Mouse (Mus musculus): Measurements from ENCODE around the gene Cd4. TPM values are rescaled to one million over a fixed set of nuclear protein-coding genes. Genes with fewer than 3 reads are reported as not detected.

The Cd4 gene
- polyA plus RNA-seq, 1 experiment: 5.8 TPM

DNA sequence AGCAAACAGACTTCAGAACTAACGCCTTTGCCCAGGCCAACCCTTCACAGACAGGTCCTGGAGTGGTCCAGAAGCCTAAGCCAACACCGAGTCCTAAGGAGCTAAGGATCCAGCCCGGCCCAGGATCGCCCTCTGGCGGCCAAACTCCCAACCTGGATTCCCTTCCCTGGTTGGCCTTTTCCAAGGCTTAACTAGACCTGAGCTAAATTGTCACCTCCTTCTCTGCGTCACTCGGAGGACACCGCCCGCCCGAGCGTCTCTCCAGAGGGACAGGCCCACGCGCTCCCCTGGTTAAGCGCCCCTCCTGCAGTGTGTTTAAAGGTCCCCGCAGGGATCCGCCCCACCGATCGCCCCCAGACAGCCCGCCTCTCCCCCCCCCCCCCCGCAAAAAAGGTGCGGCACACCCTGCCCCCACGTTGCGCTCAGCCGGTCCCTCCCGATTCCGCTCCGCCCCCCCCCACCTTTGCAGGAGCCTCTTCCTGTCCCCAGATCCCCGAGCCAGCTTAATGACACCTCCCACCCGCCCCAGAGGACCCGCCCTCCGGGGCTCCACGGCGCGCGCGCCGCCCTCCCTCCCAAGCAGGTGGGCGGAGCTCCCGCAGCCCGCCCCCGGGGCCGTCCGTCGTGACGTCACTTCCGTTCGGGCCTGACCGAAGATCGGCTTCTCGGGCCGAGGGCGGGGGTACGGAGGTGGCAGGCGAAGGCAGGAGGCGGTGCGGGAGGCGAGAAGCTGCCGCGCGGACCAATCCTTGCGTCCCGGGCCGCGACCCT, 42.9 kb upstream of the Cd4 start, which contains the start of gene Mlf2:
Mlf2 (plus strand) TSS at position 633 of the 771 bp plus-strand sequence.
- WGBS: 0% methylated on average over 60 of the region's 64 CpGs

DNA sequence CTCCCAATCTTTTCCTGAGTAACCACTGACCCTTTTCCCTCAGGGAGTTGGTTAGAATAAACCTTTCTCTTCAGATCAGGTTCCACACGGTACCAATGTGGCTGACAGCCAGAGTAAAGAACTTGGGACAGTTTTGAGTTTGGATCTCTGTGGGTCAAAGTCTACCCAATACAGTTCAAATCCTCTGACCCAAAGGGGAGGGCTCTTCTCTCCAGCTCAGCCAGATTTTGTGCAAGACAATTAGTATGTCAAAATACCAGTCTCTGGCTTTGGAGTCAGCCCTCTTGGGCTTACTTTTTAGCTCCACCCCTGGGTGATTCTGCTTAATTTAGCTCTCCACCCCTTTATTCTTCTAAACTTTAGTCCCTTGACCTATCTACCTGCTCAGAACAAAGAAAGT, 42.2 kb upstream of the Cd4 start:
- WGBS: 26% methylated on average over 1 of the region's 1 CpGs
- H3K4me3 ChIP-seq (ENCODE audit: low read depth, low read length): no peak overlapping the region

More for the DNA sequence above, 42.9 kb upstream of the Cd4 start, which contains the start of gene Mlf2:
- Histone ChIP-seq H3K27ac (ENCODE audit: insufficient read depth, low read depth, low read length) (peak within 1 kb of the TSS; percentile 74), H3K4me1 (ENCODE audit: control insufficient read depth, insufficient read depth, insufficient read length, low read length) (peaks cover 21% of the 10 kb centered on the region), H3K27me3 (ENCODE audit: control insufficient read depth, insufficient read depth, low read length) (no peaks in the 10 kb centered on the region), H3K4me3 (ENCODE audit: low read depth, low read length) (peak within 1 kb of the TSS; percentile 81), H3K36me3 (ENCODE audit: control insufficient read depth, insufficient read depth, low read length) (peaks cover 24% of the 10 kb centered on the region)
- peak; percentile 90 for TF ChIP-seq POLR2A (IDR thresholded peaks at IDR 0.05; ENCODE audit: low read depth, low read length)
- peak; percentile 99 for TF ChIP-seq CTCF (IDR thresholded peaks at IDR 0.05; ENCODE audit: extremely low read depth, insufficient read length, insufficient replicate concordance, low read depth, low read length)

DNA sequence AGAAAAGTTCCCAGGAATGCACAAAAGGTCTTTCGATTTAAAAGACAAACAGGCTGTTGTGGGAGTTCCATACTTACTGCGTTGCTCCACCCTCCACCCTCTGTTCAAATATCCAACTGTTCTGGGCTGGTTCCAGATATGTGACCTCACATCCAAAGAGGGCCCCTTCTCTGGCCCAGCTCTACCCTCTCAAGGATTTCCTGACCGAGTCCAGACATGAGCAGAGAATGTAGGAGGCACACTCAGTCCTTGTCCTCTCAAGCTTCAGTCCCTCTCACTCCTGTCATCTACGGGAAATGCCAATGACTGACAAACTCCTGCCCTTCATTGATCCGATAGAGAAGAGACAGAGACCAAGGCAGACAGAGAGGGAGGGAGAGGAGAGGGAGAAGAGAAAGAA, 37.9 kb upstream of the Cd4 start:
- peaks cover 8% of the 10 kb centered on the region for H3K4me1 ChIP-seq (ENCODE audit: control insufficient read depth, insufficient read depth, insufficient read length, low read length)
- WGBS: 6% methylated on average over 5 of the region's 5 CpGs
- TF ChIP-seq POLR2A (IDR thresholded peaks at IDR 0.05; ENCODE audit: low read depth, low read length) (no peak), CTCF (IDR thresholded peaks at IDR 0.05; ENCODE audit: extremely low read depth, insufficient read length, insufficient replicate concordance, low read depth, low read length) (no peak)
- H3K27me3 ChIP-seq (ENCODE audit: control insufficient read depth, insufficient read depth, low read length): no peaks in the 10 kb centered on the region
- no peaks in the 10 kb centered on the region for H3K36me3 ChIP-seq (ENCODE audit: control insufficient read depth, insufficient read depth, low read length)
- peak overlapping the region; percentile 48 for H3K27ac ChIP-seq (ENCODE audit: insufficient read depth, low read depth, low read length)
- H3K4me3 ChIP-seq (ENCODE audit: low read depth, low read length): peak overlapping the region; percentile 28; the same call in 1 of the 2 replicates

More for the DNA sequence above, 42.2 kb upstream of the Cd4 start:
- Histone ChIP-seq H3K36me3 (ENCODE audit: control insufficient read depth, insufficient read depth, low read length) (peaks cover 18% of the 10 kb centered on the region), H3K27ac (ENCODE audit: insufficient read depth, low read depth, low read length) (peak overlapping the region; percentile 74), H3K4me1 (ENCODE audit: control insufficient read depth, insufficient read depth, insufficient read length, low read length) (peaks cover 21% of the 10 kb centered on the region), H3K27me3 (ENCODE audit: control insufficient read depth, insufficient read depth, low read length) (no peaks in the 10 kb centered on the region)
- TF ChIP-seq CTCF (IDR thresholded peaks at IDR 0.05; ENCODE audit: extremely low read depth, insufficient read length, insufficient replicate concordance, low read depth, low read length) (no peak), POLR2A (IDR thresholded peaks at IDR 0.05; ENCODE audit: low read depth, low read length) (no peak)

DNA sequence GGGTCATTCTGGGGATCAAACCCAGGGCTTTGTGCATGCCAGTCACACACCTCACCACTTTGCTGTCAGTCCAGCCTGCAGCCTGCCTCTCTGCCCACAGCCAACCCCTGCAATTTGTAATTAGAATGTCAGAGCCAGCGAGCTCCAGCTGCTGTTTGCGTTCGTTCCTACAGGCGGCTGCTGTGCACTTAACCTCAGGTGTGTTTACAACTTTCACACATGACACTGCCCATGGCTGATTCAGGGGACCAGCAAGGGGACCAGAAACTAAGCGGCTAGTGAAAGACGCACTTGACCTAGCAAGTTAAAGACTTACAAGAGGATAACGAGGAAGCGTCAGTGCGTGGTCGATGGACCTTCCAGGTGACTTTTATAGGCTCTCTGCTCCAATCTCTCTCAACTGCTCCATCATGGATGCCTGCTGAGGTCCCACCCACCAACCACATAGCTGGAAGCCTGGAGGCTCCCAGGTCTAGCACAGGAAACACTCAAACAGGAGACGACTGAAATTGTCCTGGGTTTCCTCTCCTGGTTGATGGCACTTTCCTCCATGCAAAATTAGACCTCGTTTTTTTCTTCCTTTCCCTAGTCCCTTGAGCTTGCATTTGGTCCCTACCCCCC, 37.3 kb upstream of the Cd4 start:
- no peaks in the 10 kb centered on the region for H3K36me3 ChIP-seq (ENCODE audit: control insufficient read depth, insufficient read depth, low read length)
- WGBS: 17% methylated on average over 12 of the region's 12 CpGs
- H3K4me1 ChIP-seq (ENCODE audit: control insufficient read depth, insufficient read depth, insufficient read length, low read length): peaks cover 10% of the 10 kb centered on the region
- H3K27me3 ChIP-seq (ENCODE audit: control insufficient read depth, insufficient read depth, low read length): no peaks in the 10 kb centered on the region
- H3K4me3 ChIP-seq (ENCODE audit: low read depth, low read length): peak overlapping the region; percentile 28; the same call in 1 of the 2 replicates
- H3K27ac ChIP-seq (ENCODE audit: insufficient read depth, low read depth, low read length): peak overlapping the region; percentile 27; the same call in 1 of the 2 replicates
- TF ChIP-seq POLR2A (IDR thresholded peaks at IDR 0.05; ENCODE audit: low read depth, low read length) (no peak), CTCF (IDR thresholded peaks at IDR 0.05; ENCODE audit: extremely low read depth, insufficient read length, insufficient replicate concordance, low read depth, low read length) (peak; percentile 16; the same call in 1 of the 2 replicates)

DNA sequence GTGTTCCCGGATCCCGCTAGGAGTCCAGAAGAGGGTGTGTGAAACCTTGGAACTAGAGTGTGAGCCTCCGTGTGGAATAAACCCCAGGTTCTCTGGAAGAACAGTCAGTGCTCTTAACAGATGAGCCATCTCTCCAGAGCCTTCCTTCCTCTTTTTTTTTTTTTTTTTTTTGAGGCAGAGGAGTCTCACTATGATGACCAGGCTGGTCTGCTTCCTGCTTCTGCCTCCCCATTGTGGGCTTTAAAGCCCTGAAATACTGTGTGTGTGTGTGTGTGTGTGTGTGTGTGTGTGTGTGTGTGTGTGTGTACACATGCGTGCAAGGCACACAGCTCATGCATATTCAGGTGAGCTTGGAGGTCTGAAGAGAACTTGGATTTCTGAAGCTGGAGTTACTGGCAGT, 33.5 kb upstream of the Cd4 start:
- Histone ChIP-seq H3K36me3 (ENCODE audit: control insufficient read depth, insufficient read depth, low read length) (no peaks in the 10 kb centered on the region), H3K4me3 (ENCODE audit: low read depth, low read length) (no peak overlapping the region), H3K4me1 (ENCODE audit: control insufficient read depth, insufficient read depth, insufficient read length, low read length) (peaks cover 17% of the 10 kb centered on the region), H3K27me3 (ENCODE audit: control insufficient read depth, insufficient read depth, low read length) (no peaks in the 10 kb centered on the region), H3K27ac (ENCODE audit: insufficient read depth, low read depth, low read length) (no peak overlapping the region)
- TF ChIP-seq POLR2A (IDR thresholded peaks at IDR 0.05; ENCODE audit: low read depth, low read length) (no peak), CTCF (IDR thresholded peaks at IDR 0.05; ENCODE audit: extremely low read depth, insufficient read length, insufficient replicate concordance, low read depth, low read length) (no peak)
- 65% methylated on average over 4 of the region's 4 CpGs for WGBS

DNA sequence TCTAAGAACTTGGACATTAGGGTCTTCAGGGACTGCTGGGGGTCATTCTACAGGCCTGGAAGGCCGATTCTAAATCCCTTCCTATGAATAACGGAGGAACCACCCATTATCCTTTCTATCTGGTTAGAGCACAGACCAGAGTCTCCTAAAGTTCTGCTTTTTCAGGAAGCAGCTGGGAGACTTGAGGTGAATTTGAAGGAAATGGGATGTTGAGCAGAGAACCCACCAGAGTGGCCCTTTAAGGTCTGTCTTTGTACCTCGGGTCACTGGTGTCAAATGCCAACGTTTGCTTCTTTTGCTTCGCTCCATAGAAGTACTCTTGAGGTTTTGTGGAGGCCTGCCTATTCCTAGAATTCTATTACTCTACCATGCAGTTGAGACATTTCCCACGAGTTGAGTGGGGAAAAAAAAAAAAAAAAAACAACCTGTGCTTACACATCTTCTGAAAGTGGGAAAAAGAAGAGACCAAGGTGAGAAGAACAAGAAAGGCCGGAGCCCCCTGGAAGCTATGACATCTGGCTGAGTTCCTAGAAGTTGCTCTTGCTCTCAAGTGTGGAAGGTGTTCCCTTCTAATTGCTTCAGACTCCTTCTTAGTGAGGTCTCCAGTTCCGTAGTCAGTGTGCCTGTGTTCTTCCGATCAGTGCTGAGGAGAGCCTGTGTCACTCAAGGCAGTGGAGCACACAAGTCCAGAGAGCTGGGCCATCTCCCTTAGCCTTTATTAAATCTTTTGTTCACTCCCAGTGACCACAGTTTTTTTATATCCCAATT, 32.5 kb upstream of the Cd4 start:
- WGBS: 37% methylated on average over 9 of the region's 9 CpGs
- Histone ChIP-seq H3K27ac (ENCODE audit: insufficient read depth, low read depth, low read length) (peak overlapping the region; percentile 73), H3K4me1 (ENCODE audit: control insufficient read depth, insufficient read depth, insufficient read length, low read length) (peaks cover 21% of the 10 kb centered on the region)

More for the DNA sequence above, 32.5 kb upstream of the Cd4 start:
- no peak overlapping the region for H3K4me3 ChIP-seq (ENCODE audit: low read depth, low read length)
- H3K36me3 ChIP-seq (ENCODE audit: control insufficient read depth, insufficient read depth, low read length): no peaks in the 10 kb centered on the region
- TF ChIP-seq CTCF (IDR thresholded peaks at IDR 0.05; ENCODE audit: extremely low read depth, insufficient read length, insufficient replicate concordance, low read depth, low read length) (no peak), POLR2A (IDR thresholded peaks at IDR 0.05; ENCODE audit: low read depth, low read length) (no peak)
- H3K27me3 ChIP-seq (ENCODE audit: control insufficient read depth, insufficient read depth, low read length): no peaks in the 10 kb centered on the region

Measured in small intestine, adult 2 months (tissue).